Mouse (Mus musculus): ENCODE measurements around the gene Cxcl5. TPM values are rescaled to one million over a fixed set of nuclear protein-coding genes. Genes with fewer than 3 reads are reported as not detected.
"Not testable (repeated sequence)": the region's sequence is repeated elsewhere in the genome, so short reads cannot be mapped to it uniquely, and the experiment has no call there.

Cxcl5 gene
- total RNA-seq, 4 experiments from 2014 or later = 0.14 to 0.16 TPM; not detected in 2

DNA sequence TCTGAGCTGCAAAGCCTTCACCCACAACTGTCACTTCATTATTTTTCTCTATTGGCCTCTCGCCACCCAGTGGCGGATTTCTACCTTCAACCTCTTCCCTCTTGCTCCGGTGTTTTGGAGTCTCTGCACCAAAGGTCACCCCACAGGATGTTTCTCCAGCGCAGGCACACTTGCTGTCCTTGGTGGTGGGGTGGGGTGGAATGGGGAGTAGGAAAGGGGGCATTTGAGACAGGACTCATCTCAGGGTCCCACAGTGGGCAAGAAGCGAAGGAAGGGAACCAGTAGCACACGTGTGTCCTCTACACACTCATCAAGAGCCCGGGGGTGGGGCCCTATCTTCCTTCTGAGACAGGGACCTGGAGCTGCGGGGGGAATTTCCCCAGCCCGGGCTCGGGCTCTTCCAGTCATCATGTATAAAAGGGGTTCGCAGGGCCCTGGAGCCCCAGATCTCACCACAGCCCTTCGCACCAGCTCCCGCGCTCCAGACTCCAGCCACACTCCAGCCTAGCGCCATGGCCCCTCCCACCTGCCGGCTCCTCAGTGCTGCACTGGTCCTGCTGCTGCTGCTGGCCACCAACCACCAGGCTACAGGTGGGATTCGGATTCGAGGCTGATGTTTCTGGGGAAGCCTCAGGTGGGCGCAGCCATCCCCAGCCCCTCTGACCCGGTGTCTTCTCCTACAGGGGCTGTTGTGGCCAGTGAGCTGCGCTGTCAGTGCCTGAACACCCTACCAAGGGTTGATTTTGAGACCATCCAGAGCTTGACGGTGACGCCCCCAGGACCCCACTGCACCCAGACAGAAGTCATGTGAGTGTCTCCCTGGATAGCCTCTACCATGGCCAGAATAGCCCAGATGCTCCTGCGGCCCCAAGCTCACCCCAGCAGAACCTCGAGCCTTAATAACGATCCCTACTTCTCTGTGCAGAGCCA is 26.8 kb downstream of the Cxcl5 start, which contains the start of gene Cxcl3:
Cxcl3 (plus strand) TSS at position 445 of the 930 bp plus-strand sequence.
- DNase-seq (ENCODE audit: low spot score) = no peak

DNA sequence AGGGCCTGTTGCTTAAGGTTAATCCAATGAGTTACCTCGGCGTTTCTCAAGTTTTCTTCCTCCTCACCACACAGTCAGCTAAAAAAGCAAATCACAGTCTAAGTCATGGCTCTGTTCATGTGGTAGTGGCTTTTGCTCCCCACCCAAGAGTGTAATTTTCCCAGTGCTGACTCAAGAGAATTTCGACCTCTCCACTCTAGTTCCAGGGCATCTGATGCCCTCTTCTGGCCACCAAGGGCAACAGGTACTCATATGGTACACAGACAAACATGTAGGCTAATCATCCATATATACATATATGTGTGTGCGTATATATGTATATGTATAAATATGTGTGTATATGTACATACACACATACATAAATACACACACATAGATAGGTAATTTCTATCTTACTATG is 29.0 kb downstream of the Cxcl5 start:
- no peak for DNase-seq (ENCODE audit: low spot score)

DNA sequence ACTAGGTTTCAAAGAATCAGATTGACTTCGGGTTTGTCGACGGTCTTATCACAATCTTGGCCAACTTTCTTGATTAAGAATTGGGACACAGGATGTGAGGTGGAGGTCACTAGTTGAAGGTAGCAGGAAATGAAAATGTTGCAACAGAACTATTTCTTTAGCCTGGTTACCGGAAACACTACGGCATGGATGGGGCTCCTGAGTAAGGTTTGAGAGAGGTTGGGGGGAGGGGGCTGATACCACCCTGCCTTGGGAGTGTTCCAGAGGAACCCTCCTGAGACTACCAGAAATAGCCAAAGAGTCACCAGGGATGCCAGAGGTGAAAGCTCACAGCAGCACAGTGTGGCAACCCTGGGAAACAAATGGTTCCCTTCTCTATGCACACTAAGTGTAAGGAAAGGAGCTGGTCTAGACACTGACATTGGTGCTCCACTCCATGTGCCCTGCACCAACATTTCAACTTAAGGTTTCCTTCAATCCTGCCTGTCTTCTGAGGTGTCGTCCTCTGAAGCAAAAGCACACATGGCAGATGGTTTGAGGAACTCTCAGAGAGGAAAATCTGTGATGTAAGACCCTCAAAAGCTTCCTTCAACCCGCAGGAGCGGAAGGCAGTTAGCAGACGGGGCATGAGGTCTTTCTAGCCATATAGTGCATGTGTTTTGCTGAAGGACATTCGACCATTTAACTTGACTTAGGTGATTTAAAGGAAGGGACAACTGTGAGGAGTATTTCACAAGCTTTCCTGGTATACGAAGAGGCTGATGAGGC is 30.3 kb downstream of the Cxcl5 start:
- no peak for DNase-seq (ENCODE audit: low spot score)

DNA sequence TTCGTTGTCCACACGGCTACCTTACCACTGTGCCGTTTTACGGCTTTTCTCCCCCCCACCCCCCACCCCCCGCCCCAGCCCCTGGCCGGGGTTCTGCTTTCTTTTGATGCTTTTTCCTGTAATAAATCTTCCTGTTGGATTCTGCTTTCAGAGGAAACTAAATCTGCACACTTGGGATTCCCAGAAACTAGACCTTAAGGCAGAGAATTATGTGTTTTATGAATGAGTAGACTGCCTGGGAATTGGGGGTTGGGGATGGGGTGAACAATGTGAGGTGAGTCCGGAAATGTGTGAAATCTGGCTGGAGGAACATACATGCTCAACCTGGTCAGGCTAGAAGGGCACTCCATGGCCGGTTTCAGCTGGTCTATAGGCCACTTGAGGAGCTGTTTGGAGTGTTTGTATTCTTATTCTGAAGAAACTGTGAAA is 30.9 kb downstream of the Cxcl5 start:
- no peak for DNase-seq (ENCODE audit: low spot score)

DNA sequence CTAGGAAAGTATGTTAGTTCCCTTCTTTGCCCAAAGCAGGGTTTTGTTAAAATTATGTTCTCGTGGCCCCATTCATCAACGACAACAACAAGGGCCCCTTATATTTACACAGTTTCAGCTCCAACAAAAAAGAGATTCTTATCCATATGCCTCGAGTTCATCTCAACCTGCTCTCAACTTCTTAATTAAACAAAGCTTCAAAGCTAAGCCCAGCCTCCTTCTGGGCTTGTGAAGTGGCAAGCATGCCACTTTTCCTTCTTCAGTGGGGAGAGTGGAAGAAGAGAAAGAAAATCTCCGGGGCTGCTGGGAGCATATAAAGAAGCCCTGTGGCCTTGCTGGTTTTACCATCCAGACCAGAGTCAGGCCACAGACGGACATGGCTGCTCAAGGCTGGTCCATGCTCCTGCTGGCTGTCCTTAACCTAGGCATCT is 35.0 kb downstream of the Cxcl5 start, which contains the start of gene Cxcl15:
Cxcl15 (plus strand) TSS at position 340 of the 431 bp plus-strand sequence.
- DNase-seq (ENCODE audit: low spot score) = no peak

DNA sequence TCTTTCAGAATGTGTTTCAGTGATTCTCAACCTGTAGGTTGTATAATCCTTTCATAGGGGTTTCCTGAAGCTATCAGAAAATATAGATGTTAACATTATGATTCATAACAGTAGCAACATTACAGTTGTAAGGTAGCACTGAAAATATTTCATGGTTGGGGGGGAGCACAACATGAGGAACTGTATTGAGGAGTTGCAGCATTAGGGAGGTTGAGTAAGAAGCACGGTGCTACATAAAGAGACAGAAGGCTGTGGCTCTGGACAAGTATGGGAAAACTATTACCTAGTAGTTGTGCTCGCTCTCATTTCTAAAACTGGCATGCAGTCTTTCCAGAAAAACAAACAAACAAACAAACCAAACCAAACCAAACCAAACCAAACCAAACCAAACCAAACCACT is 36.2 kb downstream of the Cxcl5 start:
- not testable (repeated sequence) for DNase-seq (ENCODE audit: low spot score)

DNA sequence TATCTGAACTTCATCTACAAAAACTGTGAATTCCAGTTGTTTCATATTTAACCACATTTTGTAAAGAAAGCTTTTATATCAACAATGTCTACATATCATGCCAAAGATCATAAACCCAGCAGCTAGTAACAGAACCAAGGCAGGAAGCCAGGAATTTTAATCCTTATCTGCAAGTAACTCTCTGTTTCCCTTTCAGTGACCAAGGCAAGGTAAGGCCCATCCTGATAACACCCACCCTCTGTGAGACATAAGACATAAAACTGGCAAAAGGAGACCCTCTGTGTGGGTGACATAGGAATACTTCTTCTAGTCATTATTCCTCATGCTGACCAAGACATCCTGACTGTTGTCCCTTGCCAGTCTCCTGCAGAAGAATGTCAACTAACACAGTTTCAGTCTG is 45.4 kb downstream of the Cxcl5 start:
- DNase-seq (ENCODE audit: low spot score) = no peak

DNA sequence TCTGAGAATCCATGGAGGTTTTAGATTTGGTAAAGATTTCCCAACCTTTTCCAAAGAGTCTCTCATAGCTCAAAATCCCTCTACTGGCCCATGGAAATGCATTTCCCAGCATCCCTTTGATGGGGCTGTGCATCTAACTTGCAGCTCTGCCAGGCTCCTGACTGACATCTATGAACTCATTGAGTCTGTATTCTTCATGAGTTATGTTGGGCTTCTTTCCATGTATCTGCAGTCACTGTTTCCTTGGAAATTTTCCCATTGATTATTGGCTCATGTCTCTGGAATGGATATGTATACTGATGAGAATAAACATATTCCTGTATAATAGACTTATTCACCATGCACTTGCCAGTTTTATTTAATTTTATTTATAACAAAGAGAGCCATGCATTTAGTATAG is 46.9 kb downstream of the Cxcl5 start:
- no peak for DNase-seq (ENCODE audit: low spot score)

DNA sequence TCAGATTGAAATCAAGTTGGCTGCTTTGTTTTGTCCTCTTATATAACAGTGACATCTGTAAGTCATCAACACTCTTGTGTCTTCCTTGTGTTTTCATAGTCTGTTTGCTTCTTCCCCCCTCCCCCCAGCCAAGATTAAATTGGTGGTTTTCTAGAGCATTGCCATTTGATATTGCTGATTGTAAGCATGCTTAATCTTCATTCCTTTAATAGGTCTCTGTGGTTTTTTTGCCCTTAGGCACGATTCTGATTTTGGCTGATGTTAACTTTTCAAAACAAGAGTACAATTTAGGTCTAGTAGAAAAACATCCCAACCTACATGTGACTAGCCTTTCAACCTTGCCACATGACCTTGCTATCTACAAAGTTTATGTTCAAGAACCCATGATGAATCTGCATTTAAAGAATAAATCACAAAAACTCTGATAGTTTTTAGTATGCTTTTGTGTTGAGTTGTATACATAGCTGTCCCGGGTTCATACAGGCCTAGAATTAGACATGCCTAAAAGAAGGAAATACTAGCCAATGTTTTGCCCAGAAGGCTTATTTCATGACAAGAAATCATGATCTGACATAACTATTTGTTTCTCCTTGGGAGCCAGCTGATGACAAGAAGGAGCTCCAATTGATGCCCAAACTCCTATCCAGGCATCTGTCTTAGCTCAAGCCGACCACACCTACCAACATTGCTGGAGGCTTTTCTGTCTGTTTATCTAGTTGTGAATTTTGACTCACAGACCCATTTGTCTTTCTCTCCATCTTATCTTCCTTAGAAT is 48.2 kb downstream of the Cxcl5 start:
- DNase-seq (ENCODE audit: low spot score) = no peak

Small RNA genes within 50 kb of the gene (microRNA-seq; reads per million reads assigned to microRNA genes)
- not detected for gene Gm24322

Other genes starting within 250 kb of the Cxcl5 start
- gene Afm, start 240.4 kb upstream of the Cxcl5 start, total RNA-seq (2022) = not detected
- gene 5830473C10Rik, start 198.3 kb upstream of the Cxcl5 start, total RNA-seq (2022) = not detected
- not detected for gene Rassf6, start 118.7 kb upstream of the Cxcl5 start, total RNA-seq (2022)
- 10 to 100 TPM; 10.5 to 27.1 (median 17.0) TPM for gene Ppbp, start 9.2 kb downstream of the Cxcl5 start, total RNA-seq (2022)
- 10 to 100 TPM; 30.1 to 36.7 (median 30.8) TPM for gene Pf4, start 13.1 kb downstream of the Cxcl5 start, total RNA-seq (2022)
- not detected for gene Cxcl3, start 26.7 kb downstream of the Cxcl5 start, total RNA-seq (2022)
- gene Cxcl15, start 35.2 kb downstream of the Cxcl5 start, total RNA-seq (2022) = not detected
- 1 to 10 TPM in 2 of 4 experiments, under 1 TPM in 2; 0.38 to 1.3 (median 0.92) TPM for gene Cxcl1, start 131.9 kb downstream of the Cxcl5 start, total RNA-seq (2022)
- gene Cxcl2, start 144.5 kb downstream of the Cxcl5 start, total RNA-seq (2022) = 1 to 10 TPM in 1 of 4 experiments, not detected in 3; 2.3 TPM
- 1 to 10 TPM; 6.8 to 8.8 (median 7.9) TPM for gene Mthfd2l, start 171.8 kb downstream of the Cxcl5 start, total RNA-seq (2022)